Mouse (Mus musculus) heart, postnatal 25 days (tissue): Measurements from ENCODE around the gene Cacng3. TPM values are rescaled to one million over a fixed set of nuclear protein-coding genes. Genes with fewer than 3 reads are reported as not detected.

ENCODE experiments used
- DNase-seq: peaks from one replicate; pipeline ENCODE4 v3.0.0; 2022; ENCODE audit warnings: low spot score
- intact Hi-C: fragments of 180-260 bp; cut with DNase I; formaldehyde crosslinking; loops from one replicate; pipeline ENCODE4 v1.15.1; 2025
- total RNA-seq, 2 experiments: library from RNA; stranded (reverse); gene quantifications; 2 replicates each; pipeline ENCODE4 v1.2.3; 2021

The Cacng3 gene
- total RNA-seq, 2 experiments from 2014 or later: not detected

GRCm38 (mm10) chr7:122806531-122806930 is 136.2 kb downstream of the Cacng3 start:
- DNase-seq: no peak
- intact Hi-C loops: no loop called here

DNA sequence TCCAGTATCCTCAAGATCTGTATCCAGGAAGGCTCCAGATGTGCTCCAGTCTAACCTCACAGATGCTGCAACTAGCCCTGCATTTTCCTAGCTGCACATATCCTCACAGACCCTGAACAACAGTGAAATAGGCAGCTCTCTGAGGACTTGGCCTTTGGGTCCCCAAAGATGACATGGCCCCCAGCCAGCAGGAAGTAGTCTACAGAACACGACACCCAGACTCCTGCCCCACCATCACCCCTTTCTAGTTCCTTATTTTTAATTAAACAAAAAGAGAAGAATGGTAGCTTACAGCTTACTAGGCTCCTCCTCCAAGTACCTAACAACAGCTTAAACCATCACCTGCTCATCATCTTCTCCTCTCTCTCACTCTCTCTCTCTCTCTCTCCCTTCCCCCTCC is 143.4 kb downstream of the Cacng3 start:
- intact Hi-C loops: loop anchor here (5.0 kb wide), 1 partner anchor 141 kb away; the partner anchor contains the start of gene Cacng3
- no peak for DNase-seq

DNA sequence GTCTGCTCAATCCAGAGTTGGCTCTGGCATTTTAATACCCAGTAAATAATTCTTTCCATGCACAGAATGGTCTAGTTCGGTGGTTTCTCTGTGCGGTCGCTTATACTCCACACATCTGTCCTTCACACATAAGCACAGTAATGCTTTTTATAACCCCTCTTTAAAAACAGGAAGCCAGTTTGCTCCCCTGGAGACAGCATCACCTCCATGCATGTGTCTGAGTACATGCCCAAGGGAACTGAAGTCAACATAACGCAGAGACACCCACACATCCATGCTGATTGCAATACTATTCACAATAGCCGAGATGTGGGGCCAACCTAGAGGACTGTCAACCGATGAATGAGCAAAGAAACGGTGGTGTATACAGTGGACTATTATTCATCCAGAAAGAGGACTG is 147.3 kb downstream of the Cacng3 start:
- intact Hi-C loops: loop anchor here (5.0 kb wide), 1 partner anchor 345 kb away; no protein-coding TSS in a partner anchor
- no peak for DNase-seq
